Mouse (Mus musculus): Measurements from ENCODE around the gene Nmur1.

DNA sequence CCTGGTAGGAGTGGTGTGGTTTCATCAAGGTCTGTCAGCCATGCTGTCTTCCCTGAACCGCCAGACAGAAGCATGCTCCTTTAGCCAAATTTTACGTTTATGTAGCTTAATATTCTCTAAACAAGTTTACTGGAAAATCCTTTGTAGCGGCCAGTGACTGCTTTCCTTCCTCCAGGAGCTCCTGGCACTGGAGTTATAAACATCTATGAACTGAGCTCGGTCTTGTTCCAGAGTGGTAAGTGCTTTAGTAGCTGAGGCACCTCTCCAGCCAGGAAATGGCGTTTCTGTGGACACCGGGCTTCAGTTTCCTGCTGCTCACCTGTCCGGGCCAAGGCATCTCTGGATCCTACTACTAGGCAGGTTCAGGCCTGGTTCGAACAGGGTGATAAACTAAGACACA, 28.4 kb downstream of the Nmur1 start:
- TF ChIP-seq CTCF (IDR thresholded peaks at IDR 0.05; ENCODE audit: insufficient read depth, low read length) = no peak
- no peak for TF ChIP-seq POLR2A (IDR thresholded peaks at IDR 0.05; ENCODE audit: borderline replicate concordance, extremely low read depth, low read depth, low read length)
